Mouse (Mus musculus) liver, adult (tissue): Measurements from ENCODE around the gene Tgfb1i1.

Experiments used
- GATA4 ChIP-seq: IDR thresholded peaks from 2 replicates; pipeline ENCODE4 v1.6.1; 2014; ENCODE audit warnings: mild to moderate bottlenecking, low read length; ENCODE audit not compliant: insufficient replicate concordance

Tgfb1i1 gene

DNA sequence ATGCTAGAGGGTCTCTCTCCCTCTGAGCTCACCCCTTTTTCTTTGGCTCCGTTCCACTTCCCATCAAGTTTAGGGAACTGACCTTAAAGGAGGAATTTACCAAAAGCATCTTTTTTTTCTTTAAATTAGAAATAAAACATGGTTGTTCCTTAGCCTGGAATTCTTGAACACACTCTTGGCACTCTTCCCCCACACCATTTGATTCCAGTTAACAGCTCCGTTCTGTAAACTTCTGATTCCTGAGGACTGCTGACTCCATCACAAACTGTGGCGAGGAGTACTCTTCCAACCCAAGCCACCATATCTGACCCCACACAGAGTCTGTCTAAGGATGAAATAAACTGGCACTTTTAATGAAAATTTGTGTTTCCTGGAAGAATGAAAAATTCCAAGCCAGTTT is 54.3 kb downstream of the Tgfb1i1 start:
- TF ChIP-seq GATA4: no peak

DNA sequence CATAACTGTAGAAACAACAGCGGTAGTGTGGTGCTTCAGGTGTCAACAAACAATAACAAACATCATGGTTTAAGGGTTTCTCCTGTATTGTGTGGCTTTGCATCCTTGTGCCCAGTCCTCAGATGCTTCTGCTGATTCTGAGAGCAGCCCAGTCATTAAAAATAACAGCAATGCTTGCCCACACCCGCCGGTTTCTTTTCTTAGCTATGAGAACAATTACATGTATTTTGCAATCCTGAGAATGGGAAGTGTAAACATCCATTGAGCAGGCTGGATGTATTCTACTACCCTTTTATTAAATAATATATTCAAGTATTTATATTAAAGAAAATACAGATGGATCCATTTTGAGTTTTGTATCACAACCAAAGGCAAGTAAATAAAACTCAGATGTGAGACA is 55.5 kb downstream of the Tgfb1i1 start:
- no peak for TF ChIP-seq GATA4

DNA sequence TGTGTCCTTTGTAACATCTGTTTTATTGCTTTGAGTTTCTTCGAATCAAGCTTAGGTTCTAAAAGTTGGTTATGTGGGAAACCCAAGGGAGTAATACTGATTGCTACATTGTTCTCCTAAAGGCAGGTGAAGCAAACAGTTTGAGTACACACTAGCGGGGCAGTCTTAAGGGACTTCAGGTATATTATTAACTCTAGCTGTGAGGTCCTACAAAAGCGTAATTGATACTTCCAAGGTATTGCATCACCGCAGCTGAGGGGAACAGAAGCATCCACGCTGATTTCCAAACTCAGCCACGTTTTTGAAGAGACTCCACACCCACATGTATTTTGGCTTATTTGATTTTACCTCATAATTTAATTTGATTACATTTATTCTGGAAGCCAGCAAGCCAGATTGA is 57.6 kb downstream of the Tgfb1i1 start:
- TF ChIP-seq GATA4: no peak

DNA sequence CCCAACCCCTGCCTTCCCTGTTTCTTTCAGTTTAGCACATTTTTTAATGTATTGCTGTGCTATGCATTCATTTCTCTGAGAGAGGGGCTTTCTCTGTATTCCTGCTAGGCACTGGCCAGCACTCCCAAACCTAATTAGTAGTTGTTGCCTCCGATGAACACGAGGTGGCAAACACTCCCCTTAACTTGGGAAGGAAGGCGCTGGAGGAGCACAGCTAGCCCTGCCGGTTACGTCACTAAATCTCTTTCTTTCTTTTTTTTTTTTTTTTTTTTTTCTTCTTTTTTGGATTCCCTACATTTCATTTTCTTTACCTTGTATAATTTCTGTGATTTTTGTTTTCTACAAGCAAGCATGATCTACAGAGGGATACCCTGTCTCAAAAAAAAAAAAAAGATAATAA is 58.3 kb downstream of the Tgfb1i1 start:
- TF ChIP-seq GATA4: no peak
